Mouse (Mus musculus): ENCODE data around the gene Kxd1.

DNA sequence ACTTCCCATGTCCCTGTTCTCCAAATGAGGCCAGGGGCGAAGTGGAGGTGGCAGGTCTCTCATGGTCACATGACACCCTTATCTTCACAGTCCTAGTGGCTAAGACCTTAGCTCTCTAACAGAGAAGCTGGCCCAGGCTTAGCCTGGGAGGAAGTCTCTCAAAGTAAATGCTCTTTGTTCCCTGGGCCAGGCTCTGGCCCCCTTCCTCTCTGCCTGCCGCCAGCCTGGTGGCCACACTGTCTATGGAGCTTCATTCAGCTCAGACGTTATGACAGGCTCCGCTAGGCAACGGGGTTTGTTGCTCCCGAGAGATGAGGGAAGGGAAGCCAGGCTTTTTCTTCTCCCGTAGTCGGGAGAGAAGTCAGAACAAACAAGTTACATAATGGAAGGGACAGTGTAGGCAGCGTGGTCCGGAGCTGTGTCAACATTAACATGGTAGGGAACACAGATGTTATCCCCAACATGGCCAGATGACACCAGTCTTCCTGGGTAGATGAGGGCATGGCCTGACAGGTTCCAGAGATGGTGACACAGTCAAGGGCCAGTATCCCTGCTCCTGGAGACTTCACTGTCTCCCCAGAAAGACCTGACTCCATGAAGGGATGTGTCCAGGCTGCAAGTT, 58.4 kb downstream of the Kxd1 start:
- no peak for TF ChIP-seq CTCF (IDR thresholded peaks at IDR 0.05; ENCODE audit: low read depth)
- no peak for TF ChIP-seq EP300 (optimal IDR thresholded peaks at IDR 0.05)
